Mouse (Mus musculus): ENCODE data around the gene Rrp12. TPM values are rescaled to one million over a fixed set of nuclear protein-coding genes. Genes with fewer than 3 reads are reported as not detected.
A peak's percentile ranks its signal among the peaks of the same experiment; 100 is the strongest.

Rrp12 gene
- polyA plus RNA-seq, 1 experiment from 2014 or later, result 4.7 TPM

DNA sequence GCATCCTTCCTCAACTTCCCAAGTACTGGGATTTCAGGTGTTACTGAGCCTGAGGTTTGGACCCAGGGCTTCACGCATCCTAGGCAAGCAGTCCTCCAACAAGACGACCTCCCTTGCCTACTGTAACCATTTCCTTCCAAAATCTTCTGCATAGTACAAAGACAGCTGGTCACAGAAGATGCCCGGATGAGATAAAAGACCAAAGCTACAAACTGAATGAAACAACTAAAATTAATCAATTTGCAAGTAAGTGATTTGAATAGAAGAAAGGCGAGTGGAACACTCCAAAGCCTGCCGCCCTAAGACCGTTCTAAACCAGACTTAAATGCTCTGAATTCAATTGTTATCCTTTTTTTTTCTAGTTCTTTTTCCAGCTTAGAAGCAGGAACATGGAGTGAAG lies 60.6 kb downstream of the Rrp12 start:
- H3K4me2 ChIP-seq (replicated peaks; ENCODE audit: low read depth), result no peak overlapping the region
- no peaks in the 10 kb centered on the region for H3K36me3 ChIP-seq (ENCODE audit: control insufficient read depth, insufficient read depth)
- no peak for TF ChIP-seq CTCF (IDR thresholded peaks at IDR 0.05; ENCODE audit: low read depth)
- 0 out of 2 replicates have a peak, but pooled peaks cover 5% of the 10 kb centered on the region for H3K4me1 ChIP-seq (replicated peaks; ENCODE audit: control insufficient read depth, insufficient read depth, low read length)
- no peak overlapping the region for H3K4me3 ChIP-seq (ENCODE audit: low read depth, low read length)
- no peak overlapping the region for H3K27ac ChIP-seq (ENCODE audit: low read depth, low read length)
- ATAC-seq, result no peak
- H3K9ac ChIP-seq (ENCODE audit: low read depth, low read length), result no peak overlapping the region
- no peaks in the 10 kb centered on the region for H3K27me3 ChIP-seq (replicated peaks; ENCODE audit: control insufficient read depth, insufficient read depth, low read length)
- no peaks in the 10 kb centered on the region for H3K9me3 ChIP-seq (ENCODE audit: control insufficient read depth)
- 53% methylated on average over 6 of the region's 6 CpGs for WGBS

DNA sequence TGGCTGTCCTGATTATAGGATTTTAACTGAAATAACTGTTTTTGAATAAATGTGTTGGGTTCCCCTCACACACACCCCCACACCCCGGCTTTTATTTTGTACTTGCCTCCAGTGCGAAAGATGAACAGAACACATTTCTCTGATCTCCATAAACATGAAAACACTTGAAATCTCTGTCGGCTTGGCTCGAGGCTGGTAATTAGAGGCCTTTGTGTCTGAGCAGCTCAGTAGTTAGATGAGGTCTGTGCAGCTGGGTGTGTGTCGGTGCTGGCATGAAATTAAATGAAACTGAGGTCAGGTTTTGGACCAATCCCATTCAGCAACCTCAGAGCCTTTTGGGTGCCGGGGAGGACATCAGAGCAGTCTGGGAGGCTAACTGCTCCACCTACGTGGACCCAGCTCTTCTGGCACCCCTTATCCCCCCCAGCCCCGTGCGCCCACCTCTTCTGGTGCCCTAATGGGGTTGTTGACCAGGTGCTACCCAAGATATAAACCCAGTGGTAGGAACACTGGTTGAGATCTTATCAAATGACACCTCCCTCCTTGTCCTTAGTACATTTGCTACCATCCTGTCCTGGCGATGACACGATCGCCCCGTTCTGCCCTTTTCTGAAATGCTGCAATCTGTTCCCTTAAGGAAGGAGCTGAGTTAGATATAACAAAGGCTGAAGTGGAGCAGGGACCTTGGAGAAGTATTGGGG lies 63.3 kb downstream of the Rrp12 start:
- Histone ChIP-seq H3K4me1 (replicated peaks; ENCODE audit: control insufficient read depth, insufficient read depth, low read length) (0 out of 2 replicates have a peak, but pooled peaks cover 5% of the 10 kb centered on the region), H3K4me3 (ENCODE audit: low read depth, low read length) (no peak overlapping the region), H3K36me3 (ENCODE audit: control insufficient read depth, insufficient read depth) (no peaks in the 10 kb centered on the region), H3K9ac (ENCODE audit: low read depth, low read length) (no peak overlapping the region), H3K27ac (ENCODE audit: low read depth, low read length) (no peak overlapping the region), H3K9me3 (ENCODE audit: control insufficient read depth) (no peaks in the 10 kb centered on the region), H3K27me3 (replicated peaks; ENCODE audit: control insufficient read depth, insufficient read depth, low read length) (no peaks in the 10 kb centered on the region), H3K4me2 (replicated peaks; ENCODE audit: low read depth) (peak overlapping the region; percentile 99)
- WGBS, result 74% methylated on average over 13 of the region's 13 CpGs
- no peak for TF ChIP-seq CTCF (IDR thresholded peaks at IDR 0.05; ENCODE audit: low read depth)
- no peak for ATAC-seq

- no peaks in the 10 kb centered on the region for H3K27me3 ChIP-seq (replicated peaks; ENCODE audit: control insufficient read depth, insufficient read depth, low read length)
- no peaks in the 10 kb centered on the region for H3K9me3 ChIP-seq (ENCODE audit: control insufficient read depth)
- H3K36me3 ChIP-seq (ENCODE audit: control insufficient read depth, insufficient read depth), result no peaks in the 10 kb centered on the region
- H3K4me2 ChIP-seq (replicated peaks; ENCODE audit: low read depth), result peak overlapping the region; percentile 99
- H3K4me1 ChIP-seq (replicated peaks; ENCODE audit: control insufficient read depth, insufficient read depth, low read length), result 0 out of 2 replicates have a peak, but pooled peaks cover 5% of the 10 kb centered on the region
- no peak for ATAC-seq
- 12% methylated on average over 14 of the region's 14 CpGs for WGBS
- peak overlapping the region; percentile 65 for H3K4me3 ChIP-seq (ENCODE audit: low read depth, low read length)
- TF ChIP-seq CTCF (IDR thresholded peaks at IDR 0.05; ENCODE audit: low read depth), result no peak
- H3K9ac ChIP-seq (ENCODE audit: low read depth, low read length), result no peak overlapping the region; the same call in 1 of the 2 replicates
- no peak overlapping the region for H3K27ac ChIP-seq (ENCODE audit: low read depth, low read length)
These were observed 64.1 kb downstream of the Rrp12 start for GRCm38 (mm10) chr19:41831718-41832391.

DNA sequence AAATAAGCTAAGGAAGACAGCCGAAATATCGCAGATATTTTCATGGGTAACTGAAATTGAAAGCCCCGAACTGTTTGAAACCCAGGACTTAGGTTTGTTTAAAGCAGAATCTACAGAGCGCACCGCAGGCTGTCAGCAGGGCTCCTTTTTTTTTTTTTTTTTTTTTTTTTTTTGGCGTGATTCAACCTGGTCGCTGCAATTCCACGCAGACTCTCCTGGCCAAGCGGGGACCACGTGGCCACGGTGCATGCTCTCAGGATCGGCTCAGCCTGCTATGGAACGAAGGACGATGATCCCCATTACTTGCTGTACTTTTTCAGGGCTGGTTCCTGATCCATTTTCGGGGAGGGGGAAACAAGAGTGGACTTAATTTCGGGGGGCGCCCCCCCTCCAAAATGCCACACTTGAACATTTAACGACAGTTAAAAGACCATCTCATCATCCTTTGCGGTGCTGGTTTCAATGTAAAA lies 64.8 kb downstream of the Rrp12 start:
- no peak for ATAC-seq
- Histone ChIP-seq H3K27ac (ENCODE audit: low read depth, low read length) (peak overlapping the region; percentile 91; the same call in 1 of the 2 replicates), H3K4me2 (replicated peaks; ENCODE audit: low read depth) (peak overlapping the region; percentile 99), H3K9me3 (ENCODE audit: control insufficient read depth) (no peaks in the 10 kb centered on the region), H3K36me3 (ENCODE audit: control insufficient read depth, insufficient read depth) (no peaks in the 10 kb centered on the region), H3K4me1 (replicated peaks; ENCODE audit: control insufficient read depth, insufficient read depth, low read length) (0 out of 2 replicates have a peak, but pooled peaks cover 5% of the 10 kb centered on the region), H3K4me3 (ENCODE audit: low read depth, low read length) (peak overlapping the region; percentile 65), H3K27me3 (replicated peaks; ENCODE audit: control insufficient read depth, insufficient read depth, low read length) (no peaks in the 10 kb centered on the region), H3K9ac (ENCODE audit: low read depth, low read length) (peak overlapping the region; percentile 72)
- TF ChIP-seq CTCF (IDR thresholded peaks at IDR 0.05; ENCODE audit: low read depth), result no peak
- WGBS, result under 1% methylated on average over 19 of the region's 19 CpGs

GRCm38 (mm10) chr19:41830106-41831031 lies 65.6 kb downstream of the Rrp12 start:
- Histone ChIP-seq H3K27me3 (replicated peaks; ENCODE audit: control insufficient read depth, insufficient read depth, low read length) (no peaks in the 10 kb centered on the region), H3K4me2 (replicated peaks; ENCODE audit: low read depth) (peak overlapping the region; percentile 99), H3K27ac (ENCODE audit: low read depth, low read length) (peak overlapping the region; percentile 91), H3K4me3 (ENCODE audit: low read depth, low read length) (peak overlapping the region; percentile 65), H3K36me3 (ENCODE audit: control insufficient read depth, insufficient read depth) (no peaks in the 10 kb centered on the region), H3K9me3 (ENCODE audit: control insufficient read depth) (no peaks in the 10 kb centered on the region), H3K4me1 (replicated peaks; ENCODE audit: control insufficient read depth, insufficient read depth, low read length) (0 out of 2 replicates have a peak, but pooled peaks cover 5% of the 10 kb centered on the region), H3K9ac (ENCODE audit: low read depth, low read length) (peak overlapping the region; percentile 72)
- TF ChIP-seq CTCF (IDR thresholded peaks at IDR 0.05; ENCODE audit: low read depth), result peak; percentile 32
- whole genome bisulfite sequencing, result under 1% methylated on average over 87 of the region's 112 CpGs
- ATAC-seq, result peak; percentile 67

All from intestine, postnatal 0 days (tissue).